Mouse (Mus musculus): ENCODE measurements around the gene Ptgs2.
A peak's percentile ranks its signal among the peaks of the same experiment; 100 is the strongest.

Ptgs2 gene

DNA sequence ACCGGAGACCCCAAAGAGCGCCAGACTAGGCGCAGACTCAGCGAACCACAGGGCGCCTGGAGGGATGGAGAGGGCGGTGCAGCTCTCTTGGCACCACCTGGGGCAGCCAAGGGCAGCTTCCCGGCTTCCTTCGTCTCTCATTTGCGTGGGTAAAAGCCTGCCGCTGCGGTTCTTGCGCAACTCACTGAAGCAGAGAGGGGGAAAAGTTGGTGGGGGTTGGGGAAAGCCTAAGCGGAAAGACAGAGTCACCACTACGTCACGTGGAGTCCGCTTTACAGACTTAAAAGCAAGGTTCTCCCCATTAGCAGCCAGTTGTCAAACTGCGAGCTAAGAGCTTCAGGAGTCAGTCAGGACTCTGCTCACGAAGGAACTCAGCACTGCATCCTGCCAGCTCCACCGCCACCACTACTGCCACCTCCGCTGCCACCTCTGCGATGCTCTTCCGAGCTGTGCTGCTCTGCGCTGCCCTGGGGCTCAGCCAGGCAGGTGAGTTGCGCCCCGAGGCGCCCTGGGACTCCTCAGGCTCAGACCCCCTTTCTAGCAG lies at the start of gene Ptgs2:
Gene Ptgs2, plus strand, starts transcription at position 242 of the 544 bp plus-strand sequence.
- DNase-seq (ENCODE audit: low spot score in 2 of 2): peak in 1 of 2 experiments; percentile 14

DNA sequence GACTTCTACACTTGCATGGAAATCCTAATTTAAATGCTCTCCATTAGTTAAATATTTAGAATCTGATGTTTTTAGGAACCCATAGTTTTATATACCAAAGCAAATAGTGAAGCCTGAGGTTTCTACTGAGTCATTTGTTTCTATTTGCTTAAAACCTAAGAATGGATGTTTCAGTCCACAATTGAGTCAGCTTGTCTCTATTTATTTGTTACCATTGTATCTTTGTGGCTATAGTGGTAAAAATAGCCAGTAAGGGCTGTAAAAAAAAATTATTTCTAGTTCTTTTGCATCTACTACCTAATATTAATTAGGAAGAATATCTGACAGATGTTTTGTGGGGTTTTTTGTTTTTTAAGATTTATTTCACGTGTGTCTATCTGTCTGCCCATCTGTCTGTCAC lies 49.6 kb upstream of the Ptgs2 start:
- no peak for DNase-seq (ENCODE audit: low spot score in 2 of 2)

DNA sequence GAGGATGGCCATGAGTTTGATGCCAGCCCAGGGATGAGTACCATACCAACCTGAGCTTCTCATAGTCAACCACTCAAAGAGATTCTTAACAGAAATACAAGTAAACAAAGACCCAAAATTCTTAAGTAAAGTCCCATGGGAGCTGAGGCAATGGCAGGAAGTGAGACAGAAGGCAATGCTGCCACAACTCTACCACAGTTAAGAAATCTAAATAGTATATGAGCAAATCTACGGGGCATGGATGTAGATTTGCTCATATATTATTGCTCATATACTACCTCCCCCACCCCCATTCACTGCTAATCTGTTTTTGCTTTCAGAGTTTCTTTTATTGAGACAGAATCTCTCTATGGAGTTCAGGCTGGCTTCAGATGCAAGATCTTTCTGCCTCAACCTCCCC lies 34.1 kb upstream of the Ptgs2 start:
- DNase-seq (ENCODE audit: low spot score in 2 of 2): no peak

DNA sequence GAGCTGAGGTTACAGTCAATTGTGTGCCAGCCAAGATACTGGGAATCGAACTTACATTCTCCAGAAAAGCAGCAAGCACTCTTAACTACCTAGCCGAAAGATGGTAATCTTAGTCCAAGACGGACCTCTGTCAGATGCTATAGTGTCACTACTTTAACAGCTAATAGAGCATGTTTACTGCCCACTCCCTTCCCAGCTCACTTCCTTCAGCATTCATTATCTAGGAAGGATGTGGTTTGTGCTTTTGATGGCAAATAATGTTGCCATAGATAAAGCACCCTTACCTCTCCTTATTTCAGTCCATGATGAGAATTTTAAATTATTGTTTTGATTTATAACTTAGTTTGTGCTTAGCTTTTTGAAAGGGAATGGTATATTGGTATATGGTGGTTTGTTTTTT lies 27.0 kb upstream of the Ptgs2 start:
- DNase-seq (ENCODE audit: low spot score in 2 of 2): no peak

DNA sequence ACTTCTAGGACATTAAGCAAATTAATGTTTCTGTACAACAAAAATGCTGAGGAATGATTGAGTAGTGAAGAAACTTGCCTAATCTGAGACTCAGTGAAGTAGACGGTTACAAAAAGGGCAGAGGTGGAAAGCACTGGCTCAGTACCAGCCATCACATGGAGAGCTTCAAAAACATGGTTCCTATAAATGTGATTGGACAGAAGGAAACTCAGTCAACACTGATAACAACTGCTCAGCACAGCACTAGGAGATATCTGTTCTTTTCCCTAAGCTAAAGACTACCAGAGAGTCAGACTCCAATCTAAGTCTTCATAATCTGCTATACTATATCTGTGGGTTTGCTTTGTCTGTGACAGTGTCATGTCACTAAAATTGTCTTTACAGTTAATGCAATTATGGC lies 25.2 kb upstream of the Ptgs2 start:
- no peak for DNase-seq (ENCODE audit: low spot score in 2 of 2)

DNA sequence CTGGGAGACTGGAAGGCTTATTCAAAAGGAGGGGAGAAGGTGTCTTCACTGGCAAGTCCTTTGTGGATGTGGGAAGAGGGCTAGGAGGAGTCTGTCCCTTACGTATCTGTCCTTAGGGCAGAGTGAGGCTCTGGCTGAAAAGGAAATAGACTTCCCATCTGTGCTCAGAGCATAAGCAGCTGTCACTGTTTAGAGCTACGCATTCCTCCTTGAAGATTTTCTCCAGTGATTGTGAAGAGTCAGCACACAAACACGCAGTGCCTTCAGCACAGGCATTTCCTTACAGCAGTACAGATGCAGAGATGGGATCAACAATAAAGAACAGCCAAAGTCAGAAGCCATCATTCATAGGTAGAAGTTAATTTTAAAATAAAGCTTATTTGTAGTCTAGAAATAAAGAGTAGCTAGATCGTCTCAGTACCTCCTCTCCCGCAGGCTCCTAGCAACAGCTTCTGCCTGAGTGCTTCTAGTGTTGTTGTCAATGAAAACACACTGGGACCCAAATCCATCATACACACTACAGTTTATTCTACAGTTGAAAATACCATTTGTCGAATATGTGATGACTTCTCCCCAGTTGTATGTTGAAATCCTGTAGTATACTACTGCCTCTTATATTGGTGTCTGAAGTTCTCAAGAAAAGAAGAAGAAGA lies 10.7 kb upstream of the Ptgs2 start:
- DNase-seq (ENCODE audit: low spot score in 2 of 2): no peak

DNA sequence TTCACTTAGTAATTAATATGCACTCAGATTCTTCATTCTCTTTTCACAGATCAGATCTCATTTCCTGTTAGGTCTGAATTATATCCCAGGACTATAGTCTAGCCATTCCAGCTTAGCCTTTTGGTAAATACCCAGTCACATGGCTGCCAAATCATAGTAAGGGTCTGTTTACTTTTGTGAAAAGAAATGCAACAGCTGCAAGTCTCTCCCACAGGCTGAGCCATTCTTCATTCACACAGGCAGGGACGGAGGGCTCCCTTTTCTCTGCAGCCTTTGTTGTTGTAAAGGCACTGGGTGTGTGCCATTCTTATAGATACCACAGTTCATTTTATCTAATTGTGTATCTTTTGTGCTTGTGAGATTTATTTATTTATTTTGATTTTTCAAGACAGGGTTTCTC lies 9.6 kb upstream of the Ptgs2 start:
- no peak for DNase-seq (ENCODE audit: low spot score in 2 of 2)

DNA sequence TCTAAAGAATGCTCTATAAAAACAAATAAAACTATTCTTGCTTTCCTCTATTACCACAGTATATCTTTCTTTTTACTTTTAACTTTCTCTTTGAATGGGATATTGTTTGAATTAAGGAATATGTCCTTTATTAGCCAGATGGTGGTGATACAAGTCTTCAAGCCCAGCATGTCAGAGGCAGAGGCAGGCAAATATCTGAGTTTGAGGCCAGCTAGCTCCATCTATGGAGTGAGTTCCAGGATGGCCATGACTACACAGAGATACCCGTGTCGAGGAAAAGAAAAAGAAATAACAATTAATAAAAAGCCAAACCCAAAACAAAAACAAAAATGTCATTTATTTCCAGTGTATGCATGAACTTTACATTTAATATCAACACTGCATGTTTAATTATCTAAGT lies 2.8 kb upstream of the Ptgs2 start:
- DNase-seq (ENCODE audit: low spot score in 2 of 2): no peak

DNA sequence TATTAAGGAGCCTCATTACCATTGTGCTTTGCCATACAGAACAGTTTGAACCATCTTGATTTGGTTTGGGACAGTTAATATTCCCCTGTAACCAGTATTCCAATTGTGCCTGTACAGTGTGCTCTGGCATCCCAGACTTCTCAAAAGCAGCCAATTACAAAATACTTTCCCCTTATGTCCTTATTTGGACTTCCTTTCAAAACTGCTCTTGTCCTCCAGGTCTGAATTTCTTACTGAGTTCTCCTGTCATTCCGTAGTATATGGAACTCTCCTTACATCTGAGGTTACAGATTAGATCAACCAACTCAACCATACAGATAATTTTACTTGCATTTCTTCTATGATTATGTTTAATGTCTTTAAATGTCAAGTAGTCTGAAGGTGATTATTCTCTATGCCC lies 2.1 kb upstream of the Ptgs2 start:
- no peak for DNase-seq (ENCODE audit: low spot score in 2 of 2)

DNA sequence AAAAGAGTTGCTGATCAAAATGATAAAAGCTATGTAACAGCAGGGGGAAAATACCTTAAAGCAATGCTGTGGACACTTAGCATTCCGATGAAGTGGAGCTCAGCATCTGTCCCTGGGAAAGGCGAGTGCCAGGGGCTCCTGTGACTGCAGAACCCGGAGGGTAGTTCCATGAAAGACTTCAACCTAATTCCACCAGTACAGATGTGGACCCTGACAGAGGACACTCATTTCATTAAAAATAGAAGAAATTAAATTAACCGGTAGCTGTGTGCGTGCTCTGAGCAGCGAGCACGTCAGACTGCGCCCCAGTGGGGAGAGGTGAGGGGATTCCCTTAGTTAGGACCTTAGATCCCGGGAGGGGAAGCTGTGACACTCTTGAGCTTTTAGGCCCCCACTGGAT lies 457 bp upstream of the Ptgs2 start:
- no peak for DNase-seq (ENCODE audit: low spot score in 2 of 2)

DNA sequence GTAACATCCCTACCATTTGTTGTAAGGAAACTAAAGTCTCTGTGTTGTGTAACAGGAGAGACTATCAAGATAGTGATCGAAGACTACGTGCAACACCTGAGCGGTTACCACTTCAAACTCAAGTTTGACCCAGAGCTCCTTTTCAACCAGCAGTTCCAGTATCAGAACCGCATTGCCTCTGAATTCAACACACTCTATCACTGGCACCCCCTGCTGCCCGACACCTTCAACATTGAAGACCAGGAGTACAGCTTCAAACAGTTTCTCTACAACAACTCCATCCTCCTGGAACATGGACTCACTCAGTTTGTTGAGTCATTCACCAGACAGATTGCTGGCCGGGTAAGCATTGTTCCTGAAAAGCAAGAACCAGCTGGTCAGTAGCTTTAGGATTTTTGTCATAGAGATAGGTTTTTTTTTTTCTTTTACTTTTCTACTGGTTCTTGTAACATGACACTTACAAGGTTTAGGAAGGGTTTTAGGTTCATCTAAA lies 4.4 kb downstream of the Ptgs2 start:
- DNase-seq (ENCODE audit: low spot score in 2 of 2): no peak

DNA sequence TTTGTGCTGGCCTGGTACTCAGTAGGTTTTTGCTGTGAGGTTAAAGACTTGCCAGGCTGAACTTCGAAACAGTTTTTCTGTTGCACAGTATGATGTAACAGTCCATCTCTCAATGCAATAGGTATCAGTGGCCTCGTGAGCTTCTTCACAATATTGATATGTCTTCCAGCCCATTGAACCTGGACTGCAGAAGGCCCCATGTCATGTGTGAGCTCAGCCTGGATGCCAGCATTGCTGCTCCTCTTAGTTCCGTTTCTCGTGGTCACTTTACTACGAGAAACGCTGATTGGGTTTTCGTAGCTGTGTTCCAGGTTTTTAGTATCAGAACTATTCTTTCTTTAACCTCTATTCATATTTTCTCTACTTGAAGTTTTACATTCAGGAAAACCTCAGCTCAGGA lies 6.9 kb downstream of the Ptgs2 start:
- no peak for DNase-seq (ENCODE audit: low spot score in 2 of 2)

DNA sequence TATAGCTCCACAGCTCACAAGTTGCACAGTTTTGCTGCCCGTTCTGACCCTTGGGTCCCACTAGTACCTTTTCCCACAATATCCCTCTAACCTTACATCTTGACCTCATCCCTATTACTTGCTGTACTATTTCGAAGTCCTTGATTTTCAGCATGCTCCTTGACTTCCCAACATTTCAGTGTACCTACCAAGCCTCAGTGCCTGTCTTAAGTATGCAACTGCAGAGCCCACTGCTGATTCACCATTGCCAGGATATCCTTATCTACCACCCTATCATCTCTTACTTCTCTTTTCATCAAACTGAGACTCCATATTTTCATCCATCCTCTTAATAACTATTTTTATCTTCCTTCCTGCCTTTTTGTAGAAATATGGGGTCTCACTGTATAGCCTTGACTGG lies 9.8 kb downstream of the Ptgs2 start:
- DNase-seq (ENCODE audit: low spot score in 2 of 2): no peak

DNA sequence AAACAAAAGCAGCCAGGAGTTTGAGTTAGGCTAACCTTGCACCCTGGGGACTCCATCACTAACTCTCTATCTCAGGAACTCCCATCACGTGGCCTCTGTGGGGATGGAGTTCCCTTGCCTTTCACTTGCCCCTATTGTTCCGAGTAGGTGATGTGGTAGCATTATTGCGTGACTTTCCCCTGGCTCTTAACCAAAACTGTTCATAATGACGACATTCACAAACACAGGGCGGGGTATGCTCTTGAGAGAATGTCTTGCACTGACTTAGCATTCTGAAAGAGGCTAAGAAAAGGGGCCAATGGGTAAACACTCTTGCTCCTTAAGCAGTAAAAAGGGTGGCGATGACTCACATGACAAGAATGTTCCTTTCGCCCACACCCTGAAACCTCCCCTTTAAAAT lies 15.5 kb downstream of the Ptgs2 start:
- DNase-seq (ENCODE audit: low spot score in 2 of 2): no peak

DNA sequence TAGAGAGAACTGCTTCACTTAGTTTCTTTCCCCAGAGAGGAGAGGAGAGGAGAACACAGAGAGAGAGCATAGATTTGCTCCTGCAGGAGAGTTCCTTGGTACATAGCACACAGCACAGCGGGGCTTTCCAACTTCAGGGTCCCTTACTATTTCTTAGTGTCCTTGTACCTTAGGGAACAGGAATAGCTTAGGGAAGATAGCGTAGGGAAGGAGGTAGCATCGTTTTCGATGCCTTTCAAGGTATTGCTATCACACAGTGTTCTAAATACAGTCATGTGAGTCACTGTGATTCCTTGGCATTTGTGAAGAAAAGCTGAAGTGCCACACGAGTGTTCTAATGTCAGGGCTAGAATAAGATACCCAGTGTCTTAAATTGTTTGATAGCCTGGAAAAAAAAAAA lies 18.5 kb downstream of the Ptgs2 start:
- no peak for DNase-seq (ENCODE audit: low spot score in 2 of 2)

DNA sequence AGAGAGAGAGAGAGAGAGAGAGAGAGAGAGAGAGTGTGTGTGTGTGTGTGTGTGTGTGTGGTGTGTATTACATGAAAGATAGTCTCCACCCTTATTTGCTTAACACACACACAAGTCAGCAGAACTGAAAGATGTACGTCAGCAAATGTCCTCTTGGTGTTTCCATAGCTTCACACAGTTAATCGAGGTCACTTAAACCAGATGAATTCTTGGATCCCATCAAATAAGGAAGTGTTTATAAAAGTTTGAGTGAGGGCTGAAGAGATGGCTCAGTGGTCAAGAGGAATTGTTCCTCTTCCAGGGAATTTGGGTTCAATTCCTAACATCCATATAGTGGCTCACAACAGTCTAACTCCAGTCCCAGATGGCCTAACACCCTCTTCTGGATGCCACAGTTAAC lies 25.7 kb downstream of the Ptgs2 start:
- no peak for DNase-seq (ENCODE audit: low spot score in 2 of 2)

DNA sequence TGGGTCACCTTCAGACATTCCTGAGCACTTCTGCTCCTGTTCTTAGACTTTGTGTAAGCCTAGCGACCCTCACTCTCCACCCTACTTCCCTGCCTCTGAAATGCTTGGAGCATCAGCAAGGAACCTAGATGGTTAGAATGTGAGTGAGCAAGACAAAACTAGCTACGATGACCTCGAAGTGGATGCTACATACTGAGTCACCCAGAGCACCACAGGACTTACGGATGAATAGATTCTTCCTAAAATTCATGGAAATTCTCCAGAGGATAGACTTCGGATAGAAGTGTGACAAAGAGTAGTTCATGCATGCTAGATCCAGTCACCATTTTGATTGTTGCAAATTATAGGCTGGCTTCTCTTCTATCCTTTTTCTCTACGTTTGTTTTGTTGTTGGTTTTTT lies 30.2 kb downstream of the Ptgs2 start:
- no peak for DNase-seq (ENCODE audit: low spot score in 2 of 2)

DNA sequence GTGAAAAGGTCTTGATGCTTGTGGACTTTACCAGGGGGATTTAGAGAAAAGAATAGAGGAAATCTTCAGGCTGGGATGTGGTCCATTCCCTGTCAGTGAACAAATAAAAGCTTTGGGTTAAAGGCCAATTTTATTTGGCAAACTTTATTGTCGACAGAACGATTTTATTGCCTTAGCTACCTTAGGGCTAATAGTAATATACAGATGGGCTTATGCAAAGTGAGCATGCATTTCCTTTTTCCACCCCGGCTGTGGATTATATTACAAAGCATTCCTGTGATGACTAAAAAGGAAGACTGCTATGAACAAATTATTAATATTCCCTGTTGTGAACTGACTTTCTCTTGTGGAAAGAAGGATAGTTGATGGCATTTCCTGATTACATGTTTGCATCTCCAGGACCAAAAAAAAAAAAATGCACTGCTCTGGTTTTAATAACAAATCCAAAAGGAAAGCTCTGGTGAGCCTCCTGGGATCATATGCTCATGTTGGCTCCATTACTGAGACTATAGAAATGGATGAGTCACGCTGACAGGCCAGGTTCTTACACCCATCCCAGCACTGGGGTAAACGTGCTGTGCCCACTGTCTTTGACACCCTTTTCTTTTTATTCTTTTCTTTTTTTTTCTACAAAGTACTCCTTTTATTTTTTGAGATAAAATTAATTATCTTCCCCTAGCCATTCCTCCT lies 30.9 kb downstream of the Ptgs2 start:
- DNase-seq (ENCODE audit: low spot score in 2 of 2): no peak

DNA sequence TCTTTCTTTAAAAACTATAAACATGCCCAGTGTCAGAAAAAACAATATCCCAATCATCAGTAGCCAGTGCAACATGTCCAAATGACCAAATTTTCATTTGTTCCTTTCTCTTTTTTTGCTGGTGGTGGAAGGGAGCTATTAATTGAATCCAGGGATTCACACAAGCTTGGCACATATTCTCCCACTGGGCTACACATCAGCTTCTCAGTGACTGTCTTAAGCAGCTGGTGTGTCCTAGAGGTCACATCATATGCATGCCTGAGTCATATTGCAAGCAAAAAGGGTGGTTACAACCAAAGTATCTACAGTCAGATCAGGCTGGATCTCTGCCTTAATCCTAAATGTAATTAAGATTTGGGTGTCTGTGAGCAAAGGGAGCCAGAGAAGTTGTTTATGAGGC lies 35.5 kb downstream of the Ptgs2 start:
- DNase-seq (ENCODE audit: low spot score in 2 of 2): no peak

DNA sequence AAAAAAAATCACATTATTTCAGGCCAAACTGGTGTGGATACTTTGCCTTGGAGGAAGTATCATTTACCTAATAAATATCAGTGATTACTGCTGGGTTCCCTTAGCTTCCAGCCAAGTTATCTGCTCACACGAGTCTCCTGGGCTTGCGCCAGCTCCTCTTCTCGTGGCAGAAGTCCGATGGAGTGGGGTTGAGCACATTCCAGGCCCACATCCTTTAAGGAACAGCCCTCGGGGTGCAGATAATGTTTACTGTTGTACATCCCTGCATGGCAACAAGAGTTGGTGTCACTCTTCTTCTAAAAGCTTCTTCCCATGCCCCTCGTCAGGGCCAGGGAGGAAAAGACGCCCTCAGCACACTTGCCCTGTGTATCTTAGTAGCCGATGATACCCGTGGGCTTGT lies 39.9 kb downstream of the Ptgs2 start:
- DNase-seq (ENCODE audit: low spot score in 2 of 2): no peak

DNA sequence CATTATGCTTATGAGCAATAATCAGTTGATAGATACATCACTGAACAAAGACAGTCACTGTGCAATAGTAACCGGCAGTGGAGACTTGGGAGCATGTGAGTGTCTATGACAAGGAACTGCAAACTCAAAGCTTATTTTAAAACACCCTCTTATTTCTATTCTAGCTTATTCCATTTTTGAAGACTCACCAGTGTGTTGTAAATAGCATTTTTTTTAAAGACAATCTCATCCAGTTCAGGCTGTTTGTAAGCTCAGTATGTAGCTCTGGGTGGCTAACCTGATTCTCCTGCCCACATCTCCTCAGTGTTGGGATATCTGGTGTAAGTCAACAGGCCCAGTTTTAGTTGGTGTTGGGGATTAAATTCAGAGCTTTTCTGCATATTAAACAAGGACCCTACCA lies 42.1 kb downstream of the Ptgs2 start:
- DNase-seq (ENCODE audit: low spot score in 2 of 2): no peak

DNA sequence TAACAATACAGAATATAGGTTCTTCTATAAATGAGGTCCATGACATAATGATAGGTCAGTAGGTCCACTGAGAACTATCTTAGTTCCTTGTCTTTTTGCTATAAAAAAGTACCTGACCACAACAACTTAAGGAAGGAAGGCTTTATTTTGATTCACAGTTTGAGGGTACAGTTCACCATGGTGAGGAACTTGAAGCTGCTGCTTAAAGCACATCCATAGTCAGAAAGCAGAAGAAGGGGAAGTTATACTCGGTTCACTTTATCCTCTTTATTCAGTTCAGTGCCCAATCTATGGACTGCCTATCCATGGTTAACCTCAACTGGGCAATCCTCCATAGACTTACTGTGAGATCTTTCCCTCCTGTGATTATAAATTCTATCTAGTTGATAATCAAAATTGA lies 43.7 kb downstream of the Ptgs2 start:
- DNase-seq (ENCODE audit: low spot score in 2 of 2): no peak

DNA sequence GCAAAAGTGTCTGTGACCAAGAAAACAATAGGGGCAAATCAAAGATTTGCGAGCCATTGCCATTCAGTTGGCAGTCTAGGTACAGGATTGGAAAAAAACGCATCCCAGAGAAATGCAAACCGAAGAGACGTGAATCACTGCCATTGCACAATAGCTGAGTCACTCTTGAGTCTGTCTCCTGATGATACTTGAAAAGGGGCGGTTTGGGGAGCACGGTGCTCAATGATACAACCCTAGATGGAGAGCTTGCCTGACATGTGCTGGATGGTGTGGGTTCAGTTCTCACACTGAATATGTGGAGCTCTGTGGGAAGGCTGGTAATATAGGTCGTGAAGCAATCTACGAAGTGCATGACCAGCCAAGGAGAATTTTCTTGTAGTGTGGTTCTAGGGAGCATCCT lies 45.2 kb downstream of the Ptgs2 start:
- no peak for DNase-seq (ENCODE audit: low spot score in 2 of 2)
